Mouse (Mus musculus) embryonic facial prominence, embryonic 15.5 days (tissue): Measurements from ENCODE around the gene Lmcd1. TPM values are rescaled to one million over a fixed set of nuclear protein-coding genes. Genes with fewer than 3 reads are reported as not detected.

ENCODE experiments used
- ATAC-seq: fragments of 200-750 bp; cut with Nextera tagmentation; 2 replicates; pipeline ENCODE4 v1.8.0; 2017; ENCODE audit warnings: low read depth, moderate TSS enrichment; ENCODE audit not compliant: insufficient number of reproducible peaks, low FRiP score, low TSS enrichment
- H3K27ac ChIP-seq: fragments of 300-500 bp; sonication (generic); replicated peaks from 2 replicates; pipeline ENCODE4 v1.5.1; 2015; ENCODE audit warnings: mild to moderate bottlenecking, inconsistent platforms
- H3K27me3 ChIP-seq: fragments of 300-500 bp; sonication (generic); 2 replicates; pipeline ENCODE4 v1.6.1; 2015; ENCODE audit warnings: inconsistent platforms
- H3K36me3 ChIP-seq: fragments of 300-500 bp; sonication (generic); 2 replicates; pipeline ENCODE4 v1.6.1; 2015; ENCODE audit warnings: mild to moderate bottlenecking, inconsistent platforms
- H3K4me1 ChIP-seq: fragments of 300-500 bp; sonication (generic); 2 replicates; pipeline ENCODE4 v1.6.1; 2015; ENCODE audit warnings: inconsistent platforms
- H3K4me2 ChIP-seq: fragments of 300-500 bp; sonication (generic); replicated peaks from 2 replicates; pipeline ENCODE4 v1.6.1; 2015; ENCODE audit warnings: mild to moderate bottlenecking, inconsistent platforms
- H3K4me3 ChIP-seq: fragments of 300-500 bp; sonication (generic); replicated peaks from 2 replicates; pipeline ENCODE4 v1.5.1; 2015; ENCODE audit warnings: mild to moderate bottlenecking, inconsistent platforms
- H3K9ac ChIP-seq: fragments of 300-500 bp; sonication (generic); 2 replicates; pipeline ENCODE4 v1.6.1; 2015; ENCODE audit warnings: inconsistent platforms
- H3K9me3 ChIP-seq: fragments of 300-500 bp; sonication (generic); replicated peaks from 2 replicates; pipeline ENCODE4 v1.6.1; 2016; ENCODE audit warnings: inconsistent platforms
- WGBS: fragments of 180-500 bp; shearing (Covaris S2); methylation state at CpG from one replicate; pipeline ENCODE4 v1.1.7; 2015; 5-methylcytosine and 5-hydroxymethylcytosine counted together
- polyA plus RNA-seq: library from polyadenylated mRNA; unstranded; fragments of >200 nt; fragmentation: Nextera tagmentation; extraction: Ambion mirVana; gene quantifications from 2 replicates; pipeline ENCODE4 v1.2.1, GENCODE M21; 2015

The Lmcd1 gene
- polyA plus RNA-seq, 1 experiment from 2014 or later = 104 TPM

DNA sequence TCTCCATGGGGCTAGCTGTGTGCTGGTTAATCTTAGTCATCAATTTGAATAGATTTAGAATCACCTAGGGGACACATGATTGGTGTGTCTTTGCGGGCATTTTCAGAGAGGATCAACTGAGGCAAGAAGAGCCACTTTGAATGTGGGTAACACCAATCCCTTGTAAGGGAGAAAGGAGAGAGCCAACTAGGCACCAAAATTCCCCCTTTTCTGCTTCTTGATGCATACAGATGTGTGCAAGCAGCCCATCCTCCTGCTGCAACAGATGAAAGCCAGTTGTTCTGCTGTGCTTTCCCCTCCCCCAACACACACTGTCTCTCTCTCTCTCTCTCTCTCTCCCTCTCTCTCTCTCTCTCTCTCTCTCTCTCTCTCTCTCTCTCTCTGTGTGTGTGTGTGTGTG, 9.2 kb upstream of the Lmcd1 start:
- peaks cover 26% of the 10 kb centered on the region for H3K4me1 ChIP-seq
- H3K9ac ChIP-seq = no peak overlapping the region
- no peak overlapping the region for H3K4me3 ChIP-seq
- no peaks in the 10 kb centered on the region for H3K36me3 ChIP-seq
- ATAC-seq = no peak
- WGBS = 84% methylated on average over 1 of the region's 1 CpGs
- H3K9me3 ChIP-seq = no peaks in the 10 kb centered on the region
- no peak overlapping the region for H3K27ac ChIP-seq
- H3K4me2 ChIP-seq = no peak overlapping the region
- no peaks in the 10 kb centered on the region for H3K27me3 ChIP-seq

DNA sequence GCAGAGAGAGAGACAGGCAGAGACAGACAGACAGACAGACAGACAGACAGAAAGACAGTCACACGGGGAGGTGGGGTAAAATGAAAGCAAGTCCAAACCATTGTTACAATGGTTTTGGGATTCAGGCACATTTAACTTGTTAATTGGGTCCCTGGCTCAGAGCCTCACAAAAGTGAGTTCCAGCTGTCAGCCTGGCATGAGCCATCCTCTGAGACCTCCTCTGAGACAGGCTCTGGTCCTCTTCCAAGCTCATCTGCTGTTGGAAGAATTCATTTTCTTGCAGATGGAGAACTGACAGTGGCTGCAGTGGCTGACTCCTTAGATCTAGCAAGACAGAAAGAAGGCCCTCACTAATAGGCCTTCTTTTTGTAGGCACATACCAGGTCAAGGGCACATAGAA, 6.9 kb upstream of the Lmcd1 start:
- no peak overlapping the region for H3K4me2 ChIP-seq
- H3K36me3 ChIP-seq = no peaks in the 10 kb centered on the region
- no peaks in the 10 kb centered on the region for H3K9me3 ChIP-seq
- H3K4me3 ChIP-seq = no peak overlapping the region
- H3K27ac ChIP-seq = peak overlapping the region; percentile 85
- peak; percentile 41; the same call in 1 of the 2 replicates for ATAC-seq
- H3K27me3 ChIP-seq = no peaks in the 10 kb centered on the region
- H3K9ac ChIP-seq = no peak overlapping the region
- H3K4me1 ChIP-seq = peaks cover 26% of the 10 kb centered on the region
- 25% methylated on average over 1 of the region's 1 CpGs for WGBS

DNA sequence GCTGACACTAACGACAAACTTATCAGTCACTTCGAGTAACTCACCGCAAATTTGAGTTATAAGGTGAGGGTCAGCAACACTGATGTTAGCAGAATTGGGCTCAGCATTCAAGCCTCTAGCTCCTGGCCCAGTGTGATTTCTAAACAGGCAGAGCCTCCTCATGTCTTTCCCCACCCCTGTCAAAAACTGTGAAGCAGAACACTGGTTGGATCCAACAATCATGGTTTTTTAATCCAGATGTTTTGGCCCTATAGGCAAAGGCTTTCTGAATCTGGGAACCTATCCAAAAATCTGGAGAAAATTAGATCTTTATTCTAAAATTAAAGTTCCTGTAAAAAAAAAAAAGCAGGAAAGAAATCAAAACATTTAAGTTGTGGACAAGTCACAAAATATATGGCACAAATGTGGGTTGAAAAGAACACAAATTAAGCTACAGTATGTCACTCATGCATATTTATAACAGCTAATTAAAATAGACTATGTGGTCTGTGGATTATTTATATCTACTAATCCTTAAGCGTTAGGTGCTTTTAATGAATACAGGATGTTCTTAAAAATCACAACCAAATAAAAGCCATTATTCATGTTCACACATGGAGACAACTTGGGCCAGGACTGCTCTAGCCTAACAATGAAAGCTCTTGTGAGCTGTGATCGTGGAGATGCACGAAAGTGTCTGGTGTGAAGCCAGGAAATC, 5.7 kb upstream of the Lmcd1 start:
- 0 out of 2 replicates have a peak, but pooled peaks have one; percentile 64 for ATAC-seq
- 41% methylated on average over 6 of the region's 6 CpGs for WGBS
- H3K9ac ChIP-seq = no peak overlapping the region
- peaks cover 26% of the 10 kb centered on the region for H3K4me1 ChIP-seq
- no peaks in the 10 kb centered on the region for H3K27me3 ChIP-seq
- H3K4me2 ChIP-seq = no peak overlapping the region
- no peaks in the 10 kb centered on the region for H3K36me3 ChIP-seq
- H3K27ac ChIP-seq = peak overlapping the region; percentile 79
- H3K9me3 ChIP-seq = no peaks in the 10 kb centered on the region
- no peak overlapping the region for H3K4me3 ChIP-seq

DNA sequence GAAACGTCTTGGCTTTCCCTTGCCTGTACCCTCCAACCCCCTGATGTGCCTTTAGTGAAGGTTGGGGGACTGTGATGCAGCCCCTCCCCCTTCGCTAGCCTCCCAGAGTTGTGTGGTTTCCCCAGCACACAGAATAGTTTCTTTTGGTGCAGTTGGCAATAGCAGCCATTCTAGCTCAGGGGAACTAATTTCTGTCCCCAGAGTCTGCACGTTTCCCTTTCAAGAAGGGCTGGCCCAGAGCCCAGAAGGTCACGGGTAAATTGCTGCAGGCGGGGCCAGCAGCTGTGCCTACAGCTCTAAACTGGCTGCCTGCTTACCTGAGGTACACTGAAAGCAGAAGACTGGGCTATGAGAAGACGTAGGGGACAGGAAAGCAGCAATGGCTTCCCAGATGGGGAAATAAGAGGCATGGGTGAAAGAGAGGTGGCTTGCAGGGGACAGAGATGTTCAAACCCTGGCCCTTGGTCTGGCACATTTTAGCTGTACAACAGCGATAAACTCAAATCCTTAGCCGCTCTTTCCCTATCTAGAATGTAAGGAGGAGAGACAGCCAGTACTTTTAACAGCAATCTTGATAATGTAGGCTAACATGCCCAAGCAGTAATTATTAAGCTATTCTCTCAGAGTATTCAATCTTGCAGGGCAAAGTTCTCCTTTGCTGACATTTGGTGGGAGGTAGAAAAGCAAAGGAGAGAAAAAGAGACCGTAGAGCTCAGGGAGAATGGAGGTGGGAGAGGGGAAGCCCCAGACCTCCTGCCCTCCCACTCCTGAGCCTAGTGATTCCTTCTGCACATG, 900 bp downstream of the Lmcd1 start:
- no peaks in the 10 kb centered on the region for H3K36me3 ChIP-seq
- no peaks in the 10 kb centered on the region for H3K9me3 ChIP-seq
- H3K4me1 ChIP-seq = peaks cover 36% of the 10 kb centered on the region
- H3K4me3 ChIP-seq = peak overlapping the region; percentile 46
- H3K27ac ChIP-seq = peak overlapping the region; percentile 81
- H3K4me2 ChIP-seq = peak overlapping the region; percentile 52
- WGBS = 22% methylated on average over 9 of the region's 9 CpGs
- peak overlapping the region; percentile 24 for H3K9ac ChIP-seq
- ATAC-seq = peak; percentile 72
- H3K27me3 ChIP-seq = no peaks in the 10 kb centered on the region

- H3K4me3 ChIP-seq = peak overlapping the region; percentile 46
- no peak overlapping the region for H3K9ac ChIP-seq
- no peaks in the 10 kb centered on the region for H3K9me3 ChIP-seq
- H3K4me1 ChIP-seq = peaks cover 36% of the 10 kb centered on the region
- H3K4me2 ChIP-seq = peak overlapping the region; percentile 52
- peak overlapping the region; percentile 81; the same call in 1 of the 2 replicates for H3K27ac ChIP-seq
- ATAC-seq = no peak
- WGBS = 58% methylated on average over 6 of the region's 6 CpGs
- H3K36me3 ChIP-seq = no peaks in the 10 kb centered on the region
- H3K27me3 ChIP-seq = no peaks in the 10 kb centered on the region
Measured at GRCm38 (mm10) chr6:112275731-112276245, 2.2 kb downstream of the Lmcd1 start.

- Histone ChIP-seq H3K4me3 (no peak overlapping the region), H3K4me2 (no peak overlapping the region), H3K27ac (no peak overlapping the region), H3K36me3 (no peaks in the 10 kb centered on the region), H3K4me1 (peaks cover 31% of the 10 kb centered on the region), H3K9ac (no peak overlapping the region), H3K27me3 (no peaks in the 10 kb centered on the region), H3K9me3 (no peaks in the 10 kb centered on the region)
- no peak for ATAC-seq
- WGBS = 85% methylated on average over 1 of the region's 1 CpGs
Measured at GRCm38 (mm10) chr6:112278805-112279204, 5.2 kb downstream of the Lmcd1 start.

GRCm38 (mm10) chr6:112280161-112280560, 6.6 kb downstream of the Lmcd1 start:
- Histone ChIP-seq H3K4me2 (no peak overlapping the region), H3K4me3 (no peak overlapping the region), H3K27me3 (no peaks in the 10 kb centered on the region), H3K9ac (no peak overlapping the region), H3K36me3 (no peaks in the 10 kb centered on the region), H3K4me1 (peaks cover 18% of the 10 kb centered on the region), H3K9me3 (no peaks in the 10 kb centered on the region), H3K27ac (no peak overlapping the region)
- WGBS = 87% methylated on average over 2 of the region's 2 CpGs
- no peak for ATAC-seq

DNA sequence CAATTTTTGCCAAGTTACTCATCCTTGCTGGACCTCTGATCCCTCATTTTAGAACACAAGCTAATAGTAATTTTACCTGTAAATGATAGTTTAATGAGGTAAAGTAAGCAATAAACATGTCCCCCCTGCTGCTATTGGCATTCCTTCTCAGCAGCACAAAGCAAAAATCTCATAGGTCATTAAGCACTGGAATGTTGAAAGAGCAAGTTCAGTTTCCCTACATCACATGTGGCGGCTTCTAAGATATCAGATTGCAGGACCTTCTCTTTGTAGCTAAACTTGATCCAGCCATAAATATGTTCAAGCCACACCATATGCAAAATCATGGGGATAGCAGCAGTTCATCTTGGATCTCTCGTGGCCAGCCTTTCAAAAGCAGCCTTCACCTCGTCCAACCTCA, 7.4 kb downstream of the Lmcd1 start:
- no peak overlapping the region for H3K27ac ChIP-seq
- no peak for ATAC-seq

DNA sequence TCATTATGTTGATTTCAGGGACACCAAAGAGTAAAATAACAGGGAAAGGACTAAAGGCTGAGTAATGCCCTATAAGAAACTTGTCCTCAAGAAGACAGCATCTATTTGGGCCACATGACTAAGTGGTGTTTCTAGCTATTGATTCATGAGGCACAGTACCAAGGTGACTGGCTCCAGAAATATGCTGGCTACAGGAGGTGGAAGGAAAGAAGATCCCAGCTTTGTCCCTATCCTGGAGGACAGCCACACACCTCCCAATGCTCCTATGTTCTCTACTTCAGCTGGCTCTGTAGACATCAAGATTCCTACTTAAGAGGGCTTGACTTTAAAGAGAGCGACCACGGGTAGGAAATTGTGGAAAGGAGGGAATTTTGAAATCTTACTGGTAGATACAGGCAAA, 8.4 kb downstream of the Lmcd1 start:
- 96% methylated on average over 2 of the region's 2 CpGs for WGBS

More for the DNA sequence above, 7.4 kb downstream of the Lmcd1 start:
- H3K4me3 ChIP-seq = no peak overlapping the region
- H3K36me3 ChIP-seq = no peaks in the 10 kb centered on the region
- no peaks in the 10 kb centered on the region for H3K9me3 ChIP-seq
- 49% methylated on average over 3 of the region's 3 CpGs for WGBS
- H3K4me2 ChIP-seq = no peak overlapping the region
- no peaks in the 10 kb centered on the region for H3K27me3 ChIP-seq
- peaks cover 10% of the 10 kb centered on the region for H3K4me1 ChIP-seq
- no peak overlapping the region for H3K9ac ChIP-seq

GRCm38 (mm10) chr6:112284087-112284486, 10.5 kb downstream of the Lmcd1 start:
- no peak overlapping the region for H3K4me2 ChIP-seq
- H3K4me1 ChIP-seq = 0 out of 2 replicates have a peak, but pooled peaks cover 3% of the 10 kb centered on the region
- H3K36me3 ChIP-seq = 0 out of 2 replicates have a peak, but pooled peaks cover 2% of the 10 kb centered on the region
- 38% methylated on average over 2 of the region's 2 CpGs for WGBS
- peak overlapping the region; percentile 44; the same call in 1 of the 2 replicates for H3K27ac ChIP-seq
- H3K4me3 ChIP-seq = no peak overlapping the region
- H3K9ac ChIP-seq = no peak overlapping the region
- no peaks in the 10 kb centered on the region for H3K9me3 ChIP-seq
- no peak for ATAC-seq
- H3K27me3 ChIP-seq = no peaks in the 10 kb centered on the region

More for the DNA sequence above, 8.4 kb downstream of the Lmcd1 start:
- H3K4me3 ChIP-seq = no peak overlapping the region
- no peak overlapping the region for H3K9ac ChIP-seq
- H3K4me2 ChIP-seq = no peak overlapping the region
- 0 out of 2 replicates have a peak, but pooled peaks cover 6% of the 10 kb centered on the region for H3K4me1 ChIP-seq
- no peaks in the 10 kb centered on the region for H3K9me3 ChIP-seq
- H3K36me3 ChIP-seq = 0 out of 2 replicates have a peak, but pooled peaks cover 2% of the 10 kb centered on the region
- no peak for ATAC-seq
- H3K27me3 ChIP-seq = no peaks in the 10 kb centered on the region
- no peak overlapping the region for H3K27ac ChIP-seq

GRCm38 (mm10) chr6:112287671-112288070, 14.1 kb downstream of the Lmcd1 start:
- Histone ChIP-seq H3K4me2 (no peak overlapping the region), H3K4me1 (no peaks in the 10 kb centered on the region), H3K36me3 (0 out of 2 replicates have a peak, but pooled peaks cover 2% of the 10 kb centered on the region), H3K27me3 (no peaks in the 10 kb centered on the region), H3K27ac (no peak overlapping the region), H3K4me3 (no peak overlapping the region), H3K9ac (no peak overlapping the region), H3K9me3 (no peaks in the 10 kb centered on the region)
- ATAC-seq = no peak
- 83% methylated on average over 9 of the region's 9 CpGs for WGBS
